Mouse (Mus musculus) layer of hippocampus, postnatal 10 days (tissue): ENCODE data around the gene Ip6k3. TPM values are rescaled to one million over a fixed set of nuclear protein-coding genes. Genes with fewer than 3 reads are reported as not detected.

ENCODE experiments used
- DNase-seq, 2 experiments: peaks; one replicate each; pipeline ENCODE4 v3.0.0; 2021; ENCODE audit warnings: low spot score in 2 of 2
- long read RNA-seq: library from polyadenylated mRNA; stranded (forward); transcript quantifications from one replicate; pipeline ENCODE4 v2.0.0, GENCODE M21; 2023
- total RNA-seq, 2 experiments: library from RNA; stranded (reverse); gene quantifications; 2 replicates each; pipeline ENCODE4 v1.2.3; 2021

The Ip6k3 gene
- total RNA-seq = not detected
- long read RNA-seq = 0 reads

GRCm38 (mm10) chr17:27167545-27167944 lies at the start of gene Ip6k3:
Gene Ip6k3, minus strand, starts transcription at chr17:27167795.
- DNase-seq = no peak

DNA sequence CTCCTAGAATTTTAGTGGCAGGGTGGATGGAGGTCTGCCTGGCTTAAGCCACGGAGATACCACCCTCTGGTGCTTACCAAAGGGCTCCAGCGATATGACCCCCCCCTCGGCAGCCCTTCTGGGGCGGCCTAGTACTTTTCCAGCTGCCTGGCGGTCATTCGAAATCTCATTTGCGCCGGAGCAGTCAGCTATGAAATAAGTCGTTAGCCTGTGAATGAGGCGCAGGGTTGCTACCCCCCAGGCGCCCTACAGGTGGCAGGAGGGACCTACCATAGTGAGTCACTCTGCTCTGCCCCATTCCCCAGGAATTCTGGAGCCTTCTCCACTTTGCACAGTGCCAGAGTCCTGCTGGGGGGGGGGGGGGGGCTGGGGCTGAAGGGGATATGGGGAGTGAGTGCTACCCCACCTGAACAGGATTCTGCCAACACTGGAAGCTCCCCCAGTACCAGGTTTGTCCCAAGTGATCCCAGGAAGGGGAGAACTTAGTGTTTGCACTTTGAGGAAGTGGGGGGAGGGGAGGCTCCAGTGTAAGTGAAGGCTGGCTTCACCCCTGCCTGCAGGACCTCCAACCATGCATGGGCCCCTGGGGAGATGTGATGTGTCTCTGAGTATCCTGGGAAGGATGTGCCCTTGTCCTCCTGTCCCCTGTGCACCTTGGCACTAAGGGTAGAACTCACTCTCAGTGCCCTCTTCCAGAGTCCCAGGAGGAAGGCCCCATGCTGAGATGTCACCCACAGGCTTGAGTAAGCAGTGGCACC lies 45.4 kb upstream of the Ip6k3 start:
- peak; percentile 79 to 84 for DNase-seq

DNA sequence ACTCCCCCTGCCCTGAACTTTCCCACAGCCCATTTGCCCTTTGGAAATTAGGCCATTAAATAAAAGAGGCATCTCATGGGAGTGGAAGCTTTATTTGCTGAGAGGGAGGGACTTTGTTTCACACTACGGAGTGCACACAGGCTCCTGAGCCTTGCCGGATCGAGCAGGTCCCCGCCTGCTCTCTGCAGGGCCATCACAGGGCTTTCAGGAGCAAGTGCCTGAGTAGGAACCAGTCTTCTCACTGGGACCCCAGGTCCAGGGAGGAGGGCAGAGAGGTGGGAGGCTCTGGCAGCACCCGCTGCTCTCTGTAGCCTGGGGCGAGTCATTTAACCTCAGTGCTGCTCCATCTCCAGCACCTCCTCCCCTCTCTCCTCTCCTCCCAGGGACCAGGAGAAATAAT lies 44.4 kb upstream of the Ip6k3 start:
- no peak for DNase-seq

DNA sequence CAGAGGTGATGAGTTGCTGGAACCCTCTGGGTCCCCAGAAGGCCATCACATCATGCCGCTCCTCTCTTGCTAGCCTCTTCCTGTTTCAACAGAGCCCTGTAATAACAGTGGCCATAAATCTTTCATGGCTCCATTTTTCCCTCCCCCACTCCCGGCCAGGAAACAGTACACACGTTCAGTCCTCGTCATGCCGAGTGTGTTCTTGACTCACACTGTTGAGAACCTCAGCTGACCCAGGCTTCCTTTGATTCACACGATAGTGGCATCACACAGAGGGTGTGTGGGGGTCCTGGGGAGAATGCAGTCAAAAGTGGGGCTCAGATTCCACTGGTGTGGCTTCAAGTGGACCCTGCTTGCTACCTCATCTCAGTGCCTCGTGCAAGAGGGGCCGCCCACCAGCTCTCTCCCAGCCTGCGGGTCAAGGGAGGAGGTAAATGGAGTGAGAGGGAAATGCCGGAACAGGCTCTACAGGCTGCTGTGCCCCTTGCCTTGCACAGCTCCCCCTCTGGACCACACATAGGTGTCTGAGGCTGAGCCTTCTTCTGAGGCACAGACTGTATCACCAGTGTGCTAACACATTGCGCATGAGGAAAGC lies 39.6 kb upstream of the Ip6k3 start:
- no peak for DNase-seq

DNA sequence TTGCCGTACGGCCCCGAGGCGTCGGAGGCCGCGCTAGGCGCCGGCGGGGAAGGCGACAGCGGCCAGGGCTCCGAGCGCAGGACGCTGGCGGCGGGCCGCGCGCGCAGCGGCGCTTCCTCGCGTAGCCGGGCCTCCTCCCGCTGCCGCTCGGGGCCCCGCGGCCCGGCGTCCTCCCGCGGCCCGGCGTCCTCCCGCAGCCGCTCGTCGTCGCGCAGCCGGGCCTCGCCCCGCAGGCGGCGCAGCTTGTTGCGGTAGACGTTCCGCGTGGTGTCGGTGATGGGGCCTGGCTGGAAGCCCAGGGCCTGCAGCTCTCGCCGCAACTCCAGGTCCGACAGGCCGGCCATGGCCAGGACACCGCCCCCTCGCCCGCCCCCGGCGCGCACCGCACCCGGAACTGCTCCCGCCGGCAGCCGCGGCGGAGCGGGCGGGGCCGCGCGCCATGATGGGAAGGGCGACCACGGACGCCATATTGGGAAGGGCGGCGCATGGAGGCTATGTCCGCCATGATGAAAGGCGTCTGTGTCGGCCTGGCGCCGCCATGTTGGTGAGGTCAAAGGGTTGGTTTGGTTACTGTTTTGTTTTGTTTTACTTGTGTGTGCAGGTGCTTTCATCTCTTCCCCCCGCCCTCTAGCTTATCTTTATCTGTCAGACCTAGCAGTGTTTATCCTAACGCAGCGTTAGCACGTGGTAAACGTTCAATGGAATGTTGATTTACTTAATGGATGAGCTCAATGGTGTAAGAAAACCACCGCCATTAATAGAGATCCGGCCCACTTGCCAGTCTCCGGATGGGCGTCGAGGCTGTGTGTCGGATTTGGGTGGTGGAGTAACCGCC lies 36.7 kb upstream of the Ip6k3 start, which contains the start of gene Lemd2:
Lemd2 (minus strand) TSS at position 395 of the 835 bp plus-strand sequence.
- peak; percentile 95 to 97 for DNase-seq

- DNase-seq = peak in 1 of 2 experiments; percentile 52
These were observed 35.9 kb upstream of the Ip6k3 start for GRCm38 (mm10) chr17:27203358-27204074.

- no peak for DNase-seq
These were observed 35.3 kb upstream of the Ip6k3 start for GRCm38 (mm10) chr17:27202919-27203357.

- no peak for DNase-seq
These were observed 34.4 kb upstream of the Ip6k3 start for GRCm38 (mm10) chr17:27201981-27202380.

DNA sequence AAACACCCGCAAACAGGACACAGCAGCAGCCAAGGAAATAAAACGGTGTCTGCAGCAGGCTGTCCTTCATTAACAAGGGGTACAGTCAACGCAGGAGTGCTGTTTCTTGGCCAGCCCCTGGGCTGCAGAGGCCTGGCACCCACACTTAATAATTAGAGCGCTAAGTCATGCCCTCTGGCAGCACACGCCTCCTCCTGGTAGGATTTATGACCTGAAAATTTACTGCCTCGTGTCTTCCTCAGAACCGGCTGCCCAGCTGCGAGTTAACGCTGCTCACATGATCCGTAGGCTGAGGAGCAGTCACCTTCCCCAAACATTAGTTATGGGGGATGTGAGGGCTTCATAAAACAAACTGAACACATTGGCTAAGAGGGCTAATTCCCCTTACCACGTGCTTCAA lies 33.2 kb upstream of the Ip6k3 start:
- DNase-seq = no peak

DNA sequence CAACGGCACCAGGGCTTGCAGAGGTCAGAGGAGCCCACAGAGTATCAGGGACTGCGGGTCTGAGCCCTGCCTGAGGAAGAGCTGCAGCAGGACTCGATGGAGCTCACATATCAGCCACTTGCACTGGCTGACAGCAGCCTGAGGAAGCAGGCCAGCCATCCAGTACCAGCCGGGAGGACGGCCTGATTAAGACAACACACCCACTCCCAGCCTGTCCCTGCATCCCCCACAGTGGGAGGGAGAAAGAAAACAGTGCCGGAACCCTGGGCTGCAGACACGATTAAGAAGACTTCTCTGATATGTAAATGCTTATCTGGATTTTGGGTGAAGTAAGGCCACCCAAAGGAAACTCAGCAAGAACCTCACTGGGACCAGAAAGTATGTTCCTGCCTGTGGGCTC lies 32.3 kb upstream of the Ip6k3 start:
- no peak for DNase-seq

DNA sequence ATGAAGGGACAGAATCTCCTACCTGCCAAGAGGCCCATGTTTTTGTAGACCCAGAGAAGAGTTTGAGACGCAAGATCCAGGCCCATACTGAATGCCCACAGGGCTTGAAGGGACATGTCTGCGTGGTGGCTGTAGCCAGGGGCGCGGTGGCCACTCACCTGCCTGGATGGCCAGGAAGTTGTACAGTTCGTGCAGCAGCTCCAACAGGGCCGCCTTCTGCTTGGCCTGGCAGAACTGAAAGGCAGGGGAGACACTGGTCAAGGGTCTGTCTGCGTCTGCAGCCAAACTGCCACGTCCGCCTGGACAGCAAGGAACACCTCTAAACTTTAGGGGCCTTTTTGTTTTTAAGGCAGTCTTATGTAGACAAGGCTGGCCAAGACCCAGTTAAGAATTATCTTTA lies 31.6 kb upstream of the Ip6k3 start:
- no peak for DNase-seq

- no peak for DNase-seq
These were observed 28.6 kb upstream of the Ip6k3 start for GRCm38 (mm10) chr17:27196206-27196605.

DNA sequence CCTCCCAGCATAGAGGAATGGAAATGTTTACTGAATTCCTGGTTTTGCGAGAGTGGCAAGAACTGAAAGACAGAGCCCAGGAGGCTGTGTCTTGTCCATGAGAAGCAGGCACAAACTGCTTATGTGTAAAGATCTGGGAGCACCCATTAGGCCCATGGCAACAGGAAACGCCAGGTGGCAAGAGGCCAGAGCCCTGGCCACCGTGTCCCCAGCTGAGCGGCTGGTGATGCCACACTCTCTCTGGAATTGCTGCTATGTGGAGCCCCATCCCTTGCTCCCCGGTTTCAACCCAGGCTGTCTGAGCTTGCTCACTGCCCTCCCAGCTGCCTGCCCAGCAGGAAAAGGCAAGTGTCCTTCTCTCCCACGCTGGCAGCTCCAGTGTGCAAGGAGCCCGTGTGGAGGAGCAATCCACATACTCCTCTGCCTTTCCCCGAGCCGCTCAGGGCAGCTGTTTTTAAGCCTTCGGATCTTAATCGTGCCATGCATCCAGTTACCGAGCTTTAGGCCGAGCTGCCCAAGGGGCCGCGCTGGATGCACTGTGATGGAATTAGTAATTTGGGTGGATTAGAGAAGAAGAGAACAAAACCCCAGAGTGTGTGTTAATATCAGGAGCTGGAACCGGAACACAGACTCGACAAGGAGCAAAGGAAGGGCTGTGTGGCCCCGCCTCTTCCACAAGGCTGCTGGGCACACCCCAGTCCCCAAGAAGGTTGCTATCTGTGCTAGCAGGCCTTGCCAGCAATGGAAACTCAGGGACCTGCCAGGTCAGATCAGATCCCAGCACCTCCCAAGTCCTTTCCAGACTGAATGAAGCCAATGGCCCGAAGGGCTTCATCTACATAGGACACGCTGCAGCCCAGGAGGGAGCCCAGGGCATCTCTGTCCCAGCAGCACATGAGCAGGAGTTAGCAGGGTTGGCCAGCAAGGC lies 26.9 kb upstream of the Ip6k3 start:
- no peak for DNase-seq

- DNase-seq = no peak
These were observed 24.2 kb upstream of the Ip6k3 start for GRCm38 (mm10) chr17:27191804-27192203.

- no peak for DNase-seq
These were observed 23.6 kb upstream of the Ip6k3 start for GRCm38 (mm10) chr17:27191189-27191588.

- peak; percentile 72 to 75 for DNase-seq
These were observed 22.1 kb upstream of the Ip6k3 start for GRCm38 (mm10) chr17:27189640-27190216.

GRCm38 (mm10) chr17:27188883-27189282 lies 21.3 kb upstream of the Ip6k3 start:
- DNase-seq = no peak

GRCm38 (mm10) chr17:27187059-27187458 lies 19.5 kb upstream of the Ip6k3 start:
- DNase-seq = no peak

- DNase-seq = no peak
These were observed 18.5 kb upstream of the Ip6k3 start for GRCm38 (mm10) chr17:27186068-27186467.
